Mouse (Mus musculus) midbrain, embryonic 13.5 days (tissue): Measurements from ENCODE around the gene Gba. TPM values are rescaled to one million over a fixed set of nuclear protein-coding genes. Genes with fewer than 3 reads are reported as not detected.
A peak's percentile ranks its signal among the peaks of the same experiment; 100 is the strongest.
"Not testable (repeated sequence)": the region's sequence is repeated elsewhere in the genome, so short reads cannot be mapped to it uniquely, and the experiment has no call there.

Source experiments
- ATAC-seq: fragments of 200-750 bp; cut with Nextera tagmentation; 2 replicates; pipeline ENCODE4 v1.8.0; 2017; ENCODE audit warnings: mild to moderate bottlenecking, moderate TSS enrichment, moderate library complexity
- H3K27ac ChIP-seq: fragments of 300-500 bp; sonication (generic); 2 replicates; pipeline ENCODE4 v1.5.1; 2015; ENCODE audit warnings: inconsistent platforms, mild to moderate bottlenecking, moderate library complexity
- H3K27me3 ChIP-seq: fragments of 300-500 bp; sonication (generic); 2 replicates; pipeline ENCODE4 v1.6.1; 2015; ENCODE audit warnings: mild to moderate bottlenecking, inconsistent platforms
- H3K36me3 ChIP-seq: fragments of 300-500 bp; sonication (generic); 2 replicates; pipeline ENCODE4 v1.6.1; 2015; ENCODE audit warnings: mild to moderate bottlenecking, inconsistent platforms
- H3K4me1 ChIP-seq: fragments of 300-500 bp; sonication (generic); replicated peaks from 2 replicates; pipeline ENCODE4 v1.6.1; 2015; ENCODE audit warnings: inconsistent platforms
- H3K4me2 ChIP-seq: fragments of 300-500 bp; sonication (generic); replicated peaks from 2 replicates; pipeline ENCODE4 v1.6.1; 2015; ENCODE audit warnings: moderate library complexity, mild to moderate bottlenecking, inconsistent platforms
- H3K4me3 ChIP-seq: fragments of 300-500 bp; sonication (generic); replicated peaks from 2 replicates; pipeline ENCODE4 v1.5.1; 2015; ENCODE audit warnings: mild to moderate bottlenecking, inconsistent platforms
- H3K9ac ChIP-seq: fragments of 300-500 bp; sonication (generic); replicated peaks from 2 replicates; pipeline ENCODE4 v1.6.1; 2015; ENCODE audit warnings: mild to moderate bottlenecking, inconsistent platforms
- H3K9me3 ChIP-seq: fragments of 300-500 bp; sonication (generic); 2 replicates; pipeline ENCODE4 v1.6.1; 2016; ENCODE audit warnings: mild to moderate bottlenecking, inconsistent platforms
- WGBS: fragments of 180-500 bp; shearing (Covaris S2); methylation state at CpG from one replicate; pipeline ENCODE4 v1.1.7; 2015; 5-methylcytosine and 5-hydroxymethylcytosine counted together
- polyA plus RNA-seq: library from polyadenylated mRNA; unstranded; fragments of >200 nt; fragmentation: Nextera tagmentation; extraction: Ambion mirVana; gene quantifications from 2 replicates; pipeline ENCODE4 v1.2.1, GENCODE M21; 2015

The Gba gene
- polyA plus RNA-seq, 1 experiment from 2014 or later = 43.5 TPM

DNA sequence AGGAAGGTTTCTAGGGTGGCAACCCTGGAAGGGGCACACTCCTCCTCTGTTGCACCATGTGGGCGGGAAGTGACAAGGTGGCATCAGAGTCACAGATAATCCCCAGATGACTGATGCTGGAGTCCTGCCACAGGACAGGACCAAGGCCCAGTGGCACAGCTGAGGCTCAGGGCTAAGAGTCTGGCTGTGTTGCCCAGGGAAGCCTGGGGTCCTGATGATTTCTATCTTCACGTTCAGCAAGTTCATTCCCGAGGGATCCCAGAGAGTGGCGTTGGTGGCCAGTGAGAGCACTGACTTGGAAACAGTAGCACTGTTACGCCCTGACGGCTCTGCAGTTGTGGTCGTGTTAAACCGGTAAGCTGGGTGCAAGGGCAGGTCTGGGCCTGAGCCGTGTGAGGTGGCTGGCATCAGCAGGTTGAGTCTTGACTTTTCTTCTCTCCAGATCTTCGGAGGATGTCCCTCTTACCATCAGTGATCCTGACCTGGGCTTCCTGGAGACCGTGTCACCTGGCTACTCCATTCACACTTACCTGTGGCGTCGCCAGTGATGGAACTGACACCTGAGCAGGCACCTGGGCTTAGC, 5.4 kb downstream of the Gba start:
- H3K4me1 ChIP-seq = peaks cover 13% of the 10 kb centered on the region
- ATAC-seq = no peak
- WGBS = 93% methylated on average over 13 of the region's 13 CpGs
- H3K9me3 ChIP-seq = no peaks in the 10 kb centered on the region
- no peak overlapping the region for H3K27ac ChIP-seq
- H3K9ac ChIP-seq = no peak overlapping the region
- no peak overlapping the region for H3K4me2 ChIP-seq
- no peak overlapping the region for H3K4me3 ChIP-seq
- H3K27me3 ChIP-seq = no peaks in the 10 kb centered on the region
- peaks cover 71% of the 10 kb centered on the region for H3K36me3 ChIP-seq

DNA sequence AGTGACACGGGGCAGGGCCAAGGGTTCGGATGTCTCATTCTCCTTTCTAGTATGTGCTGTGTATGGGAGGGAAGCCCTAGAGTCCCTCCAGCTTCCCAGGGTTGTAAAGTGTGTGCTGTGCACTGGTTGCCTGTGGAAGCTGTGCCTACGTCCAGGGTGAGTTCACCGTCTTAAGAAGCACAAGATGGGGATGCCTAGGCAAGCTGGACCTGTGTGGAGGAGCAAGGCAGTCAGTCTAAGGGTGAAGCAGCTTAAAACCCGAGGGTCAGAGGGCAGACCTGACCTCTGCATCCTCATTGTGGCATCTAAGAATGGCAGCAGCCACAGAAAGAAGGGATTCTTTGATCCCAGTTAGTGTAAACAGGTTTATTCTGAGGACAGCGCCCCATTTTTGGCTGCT, 6.0 kb downstream of the Gba start:
- no peak overlapping the region for H3K27ac ChIP-seq
- WGBS = 87% methylated on average over 6 of the region's 6 CpGs
- no peaks in the 10 kb centered on the region for H3K27me3 ChIP-seq
- peaks cover 12% of the 10 kb centered on the region for H3K4me1 ChIP-seq
- no peak overlapping the region for H3K4me2 ChIP-seq
- no peak overlapping the region for H3K4me3 ChIP-seq
- H3K9me3 ChIP-seq = no peaks in the 10 kb centered on the region
- no peak overlapping the region for H3K9ac ChIP-seq
- peaks cover 71% of the 10 kb centered on the region for H3K36me3 ChIP-seq
- ATAC-seq = no peak

- WGBS = 93% methylated on average over 7 of the region's 7 CpGs
- no peaks in the 10 kb centered on the region for H3K27me3 ChIP-seq
- H3K9me3 ChIP-seq = no peaks in the 10 kb centered on the region
- H3K27ac ChIP-seq = no peak overlapping the region
- H3K36me3 ChIP-seq = peaks cover 65% of the 10 kb centered on the region
- peaks cover 16% of the 10 kb centered on the region for H3K4me1 ChIP-seq
- H3K4me2 ChIP-seq = no peak overlapping the region
- ATAC-seq = no peak
- no peak overlapping the region for H3K9ac ChIP-seq
- no peak overlapping the region for H3K4me3 ChIP-seq
These were observed 7.0 kb downstream of the Gba start for GRCm38 (mm10) chr3:89209731-89210130.

GRCm38 (mm10) chr3:89210162-89210561, 7.4 kb downstream of the Gba start:
- Histone ChIP-seq H3K4me2 (no peak overlapping the region), H3K36me3 (peaks cover 60% of the 10 kb centered on the region), H3K9ac (no peak overlapping the region), H3K27ac (no peak overlapping the region), H3K4me3 (no peak overlapping the region), H3K4me1 (peaks cover 20% of the 10 kb centered on the region), H3K9me3 (no peaks in the 10 kb centered on the region), H3K27me3 (no peaks in the 10 kb centered on the region)
- WGBS = 88% methylated on average over 13 of the region's 13 CpGs
- ATAC-seq = no peak

GRCm38 (mm10) chr3:89210731-89211130, 8.0 kb downstream of the Gba start:
- ATAC-seq = no peak
- H3K9me3 ChIP-seq = no peaks in the 10 kb centered on the region
- H3K4me2 ChIP-seq = no peak overlapping the region
- H3K27ac ChIP-seq = no peak overlapping the region
- H3K27me3 ChIP-seq = no peaks in the 10 kb centered on the region
- peaks cover 55% of the 10 kb centered on the region for H3K36me3 ChIP-seq
- no peak overlapping the region for H3K9ac ChIP-seq
- peaks cover 26% of the 10 kb centered on the region for H3K4me1 ChIP-seq
- WGBS = 88% methylated on average over 7 of the region's 7 CpGs
- no peak overlapping the region for H3K4me3 ChIP-seq

- H3K27ac ChIP-seq = peak overlapping the region; percentile 99
- H3K9me3 ChIP-seq = no peaks in the 10 kb centered on the region
- H3K27me3 ChIP-seq = no peaks in the 10 kb centered on the region
- H3K9ac ChIP-seq = peak overlapping the region; percentile 80
- 0% methylated on average over 68 of the region's 69 CpGs for WGBS
- H3K4me1 ChIP-seq = peaks cover 57% of the 10 kb centered on the region
- peaks cover 28% of the 10 kb centered on the region for H3K36me3 ChIP-seq
- peak overlapping the region; percentile 84 for H3K4me3 ChIP-seq
- ATAC-seq = peak; percentile 89
- H3K4me2 ChIP-seq = peak overlapping the region; percentile 70
These were observed 11.2 kb downstream of the Gba start for GRCm38 (mm10) chr3:89213803-89214530.

GRCm38 (mm10) chr3:89214681-89215411, 12.1 kb downstream of the Gba start, which contains the start of gene Thbs3:
Gene Thbs3 (plus strand): TSS chr3:89215180.
- 1% methylated on average over 19 of the region's 19 CpGs for WGBS
- Histone ChIP-seq H3K4me3 (peak within 1 kb of the TSS; percentile 84), H3K36me3 (peaks cover 27% of the 10 kb centered on the region), H3K4me2 (peak within 1 kb of the TSS; percentile 70), H3K9ac (peak within 1 kb of the TSS; percentile 80), H3K27ac (peak within 1 kb of the TSS; percentile 99), H3K4me1 (peaks cover 66% of the 10 kb centered on the region), H3K27me3 (no peaks in the 10 kb centered on the region), H3K9me3 (no peaks in the 10 kb centered on the region)
- ATAC-seq = no peak

GRCm38 (mm10) chr3:89215853-89216252, 13.1 kb downstream of the Gba start:
- Histone ChIP-seq H3K27ac (peak overlapping the region; percentile 99), H3K27me3 (no peaks in the 10 kb centered on the region), H3K36me3 (peaks cover 23% of the 10 kb centered on the region), H3K4me3 (peak overlapping the region; percentile 84), H3K9me3 (no peaks in the 10 kb centered on the region), H3K4me1 (peaks cover 70% of the 10 kb centered on the region), H3K9ac (peak overlapping the region; percentile 80), H3K4me2 (peak overlapping the region; percentile 70)
- under 1% methylated on average over 6 of the region's 6 CpGs for WGBS
- ATAC-seq = peak; percentile 48

- Histone ChIP-seq H3K4me3 (peak overlapping the region; percentile 84; the same call in 1 of the 2 replicates), H3K27ac (peak overlapping the region; percentile 99; the same call in 1 of the 2 replicates), H3K4me1 (peaks cover 75% of the 10 kb centered on the region), H3K36me3 (peaks cover 25% of the 10 kb centered on the region), H3K9ac (peak overlapping the region; percentile 41; the same call in 1 of the 2 replicates), H3K4me2 (peak overlapping the region; percentile 70)
- not testable (repeated sequence) for H3K27me3 ChIP-seq, ATAC-seq, H3K9me3 ChIP-seq
- 77% methylated on average over 7 of the region's 7 CpGs for WGBS
These were observed 13.7 kb downstream of the Gba start for GRCm38 (mm10) chr3:89216407-89216806.

DNA sequence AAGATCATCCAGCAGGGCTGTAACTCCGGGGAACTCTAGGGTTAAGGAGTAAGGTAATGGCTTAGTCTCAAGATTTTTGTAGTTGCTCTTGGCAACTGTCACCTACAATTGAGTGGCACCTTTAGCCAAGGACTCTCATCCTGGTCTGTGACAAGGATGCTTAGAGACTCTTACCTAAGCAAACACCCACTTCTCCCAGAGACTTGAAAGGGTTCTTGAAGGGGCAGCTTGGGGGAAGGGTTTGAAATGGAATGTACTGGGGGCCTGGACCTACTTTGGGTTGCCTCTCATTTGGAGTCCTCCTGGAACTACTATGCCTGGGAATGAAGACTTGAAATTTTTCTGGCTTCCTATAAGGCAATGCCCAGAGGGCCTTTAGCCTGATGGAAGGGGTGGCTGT, 15.5 kb downstream of the Gba start:
- WGBS = 82% methylated on average over 1 of the region's 1 CpGs
- Histone ChIP-seq H3K9ac (0 out of 2 replicates have a peak overlapping the region, but pooled peaks have one; percentile 23), H3K36me3 (peaks cover 37% of the 10 kb centered on the region), H3K4me2 (no peak overlapping the region), H3K27me3 (no peaks in the 10 kb centered on the region), H3K27ac (peak overlapping the region; percentile 27; the same call in 1 of the 2 replicates), H3K9me3 (no peaks in the 10 kb centered on the region), H3K4me3 (no peak overlapping the region), H3K4me1 (peaks cover 73% of the 10 kb centered on the region)
- ATAC-seq = no peak

GRCm38 (mm10) chr3:89219546-89219945, 16.8 kb downstream of the Gba start:
- Histone ChIP-seq H3K27ac (peak overlapping the region; percentile 62), H3K4me3 (no peak overlapping the region), H3K27me3 (no peaks in the 10 kb centered on the region), H3K4me2 (no peak overlapping the region), H3K36me3 (peaks cover 48% of the 10 kb centered on the region), H3K9ac (peak overlapping the region; percentile 48; the same call in 1 of the 2 replicates), H3K9me3 (no peaks in the 10 kb centered on the region), H3K4me1 (peaks cover 82% of the 10 kb centered on the region)
- WGBS = 48% methylated on average over 8 of the region's 8 CpGs
- ATAC-seq = no peak

GRCm38 (mm10) chr3:89221167-89221566, 18.4 kb downstream of the Gba start:
- Histone ChIP-seq H3K36me3 (peaks cover 48% of the 10 kb centered on the region), H3K27me3 (no peaks in the 10 kb centered on the region), H3K9ac (0 out of 2 replicates have a peak overlapping the region, but pooled peaks have one; percentile 0), H3K4me2 (no peak overlapping the region), H3K4me3 (no peak overlapping the region), H3K4me1 (peaks cover 82% of the 10 kb centered on the region), H3K9me3 (no peaks in the 10 kb centered on the region), H3K27ac (peak overlapping the region; percentile 48; the same call in 1 of the 2 replicates)
- ATAC-seq = no peak
- whole genome bisulfite sequencing = 65% methylated on average over 5 of the region's 5 CpGs
